Mouse (Mus musculus) small intestine, adult 2 months (tissue): ENCODE results near the gene Setd3. TPM values are rescaled to one million over a fixed set of nuclear protein-coding genes. Genes with fewer than 3 reads are reported as not detected.

Experiments
- H3K27ac ChIP-seq: fragments of 200-500 bp; 2 replicates; pipeline ENCODE4 v1.5.1; 2012; ENCODE audit warnings: low read depth, low read length, control low read depth, inconsistent platforms; ENCODE audit not compliant: insufficient read depth
- H3K27me3 ChIP-seq: fragments of 200-500 bp; 2 replicates; pipeline ENCODE4 v1.6.1; 2012; ENCODE audit warnings: mild to moderate bottlenecking, moderate library complexity, low read length, inconsistent platforms; ENCODE audit not compliant: control insufficient read depth, insufficient read depth
- H3K36me3 ChIP-seq: fragments of 200-500 bp; 2 replicates; pipeline ENCODE4 v1.6.1; 2012; ENCODE audit warnings: mild to moderate bottlenecking, low read length, control low read depth, inconsistent platforms; ENCODE audit not compliant: control insufficient read depth, insufficient read depth
- H3K4me1 ChIP-seq: fragments of 200-500 bp; 2 replicates; pipeline ENCODE4 v1.6.1; 2012; ENCODE audit warnings: low read length, inconsistent platforms, mixed read lengths; ENCODE audit not compliant: control insufficient read depth, insufficient read depth, insufficient read length
- H3K4me3 ChIP-seq: fragments of 200-500 bp; 2 replicates; pipeline ENCODE4 v1.5.1; 2012; ENCODE audit warnings: low read depth, mild to moderate bottlenecking, control low read depth, inconsistent platforms, low read length, moderate library complexity
- CTCF ChIP-seq: fragments of 200-500 bp; IDR thresholded peaks from 2 replicates; pipeline ENCODE4 v1.5.1; 2012; ENCODE audit warnings: low read depth, mild to moderate bottlenecking, control low read depth, inconsistent platforms, low read length, moderate library complexity, mixed read lengths; ENCODE audit not compliant: insufficient replicate concordance, insufficient read length; ENCODE audit errors: extremely low read depth
- POLR2A ChIP-seq: fragments of 200-500 bp; IDR thresholded peaks from 2 replicates; pipeline ENCODE4 v1.6.1; 2012; ENCODE audit warnings: low read depth, mild to moderate bottlenecking, control low read depth, inconsistent platforms, low read length, moderate library complexity
- WGBS: fragments of 180-500 bp; shearing (Covaris S2); methylation state at CpG from one replicate; pipeline ENCODE4 v1.1.7; 2018; 5-methylcytosine and 5-hydroxymethylcytosine counted together
- polyA plus RNA-seq: library from polyadenylated mRNA; depleted of rRNA; stranded (reverse); fragments of >200 nt; gene quantifications from 2 replicates; pipeline ENCODE4 v1.2.3, GENCODE M21; 2012

Setd3 gene
- polyA plus RNA-seq, 1 experiment = 8.9 TPM

DNA sequence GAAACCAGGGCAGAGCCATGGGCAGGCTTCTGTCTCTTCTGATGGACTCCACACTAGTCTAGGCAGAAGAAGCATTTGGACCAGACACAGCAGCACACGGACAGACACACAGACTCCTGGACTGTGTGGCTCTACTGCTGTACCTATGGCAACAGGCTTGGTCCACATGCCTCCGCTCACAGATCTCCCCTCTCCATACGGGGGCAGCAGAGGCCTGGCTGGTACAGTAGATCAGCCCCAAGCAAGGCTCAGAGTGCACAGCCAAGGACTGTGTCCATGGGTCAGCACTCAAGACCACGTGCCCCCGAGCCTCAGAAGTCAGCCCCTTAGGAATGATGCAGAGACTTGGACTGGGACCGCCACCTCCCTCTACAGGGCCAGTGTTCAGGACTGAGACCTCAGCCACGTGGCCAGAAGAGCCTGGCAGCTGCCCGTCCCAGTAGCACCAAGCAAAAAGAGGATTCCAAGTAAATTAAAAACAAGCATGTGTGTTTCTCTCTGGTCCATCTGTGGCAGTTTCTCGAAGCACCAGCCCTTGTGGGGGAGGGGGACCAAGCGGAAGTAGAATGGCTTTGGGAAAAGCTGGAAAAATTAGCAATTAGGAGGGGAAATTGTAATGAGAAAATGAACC is 100.9 kb downstream of the Setd3 start:
- WGBS = 69% methylated on average over 10 of the region's 10 CpGs

DNA sequence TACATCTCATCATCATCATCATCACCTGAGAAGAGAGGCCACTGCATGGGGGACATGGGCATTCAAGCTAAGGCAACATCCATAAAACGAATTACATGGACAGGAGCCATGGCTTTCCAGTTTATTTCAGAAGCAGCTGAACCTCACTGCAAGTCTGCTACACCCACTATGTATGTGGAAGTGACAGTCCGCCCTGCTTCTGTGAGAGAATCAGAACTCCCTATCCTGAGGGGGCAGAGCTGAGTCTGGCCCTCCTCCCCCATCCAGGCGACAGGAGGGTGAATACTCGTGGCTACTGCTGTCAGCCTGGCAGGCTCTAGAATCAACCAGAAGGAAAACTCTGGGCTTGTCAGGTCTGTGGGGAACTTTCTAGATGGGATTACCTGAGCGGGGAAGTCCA is 106.2 kb downstream of the Setd3 start:
- Histone ChIP-seq H3K27ac (no peak overlapping the region), H3K27me3 (no peaks in the 10 kb centered on the region), H3K4me3 (no peak overlapping the region), H3K36me3 (no peaks in the 10 kb centered on the region), H3K4me1 (no peaks in the 10 kb centered on the region)
- TF ChIP-seq POLR2A (no peak), CTCF (no peak)
- 80% methylated on average over 5 of the region's 5 CpGs for WGBS

More for the DNA sequence above, 100.9 kb downstream of the Setd3 start:
- H3K27ac ChIP-seq = no peak overlapping the region
- TF ChIP-seq CTCF (no peak), POLR2A (no peak)
- no peak overlapping the region for H3K4me3 ChIP-seq
- H3K4me1 ChIP-seq = no peaks in the 10 kb centered on the region
- no peaks in the 10 kb centered on the region for H3K27me3 ChIP-seq
- H3K36me3 ChIP-seq = no peaks in the 10 kb centered on the region

- no peaks in the 10 kb centered on the region for H3K27me3 ChIP-seq
- no peak for TF ChIP-seq CTCF
- no peak for TF ChIP-seq POLR2A
- H3K36me3 ChIP-seq = no peaks in the 10 kb centered on the region
- no peak overlapping the region for H3K27ac ChIP-seq
- H3K4me3 ChIP-seq = no peak overlapping the region
- H3K4me1 ChIP-seq = no peaks in the 10 kb centered on the region
- WGBS = 74% methylated on average over 21 of the region's 21 CpGs
These were observed 108.1 kb downstream of the Setd3 start for GRCm38 (mm10) chr12:108070685-108071662.

GRCm38 (mm10) chr12:108069504-108069903 is 109.6 kb downstream of the Setd3 start:
- no peak overlapping the region for H3K4me3 ChIP-seq
- 77% methylated on average over 6 of the region's 6 CpGs for WGBS
- H3K4me1 ChIP-seq = no peaks in the 10 kb centered on the region
- H3K36me3 ChIP-seq = no peaks in the 10 kb centered on the region
- no peak overlapping the region for H3K27ac ChIP-seq
- TF ChIP-seq CTCF = no peak
- TF ChIP-seq POLR2A = no peak
- no peaks in the 10 kb centered on the region for H3K27me3 ChIP-seq

DNA sequence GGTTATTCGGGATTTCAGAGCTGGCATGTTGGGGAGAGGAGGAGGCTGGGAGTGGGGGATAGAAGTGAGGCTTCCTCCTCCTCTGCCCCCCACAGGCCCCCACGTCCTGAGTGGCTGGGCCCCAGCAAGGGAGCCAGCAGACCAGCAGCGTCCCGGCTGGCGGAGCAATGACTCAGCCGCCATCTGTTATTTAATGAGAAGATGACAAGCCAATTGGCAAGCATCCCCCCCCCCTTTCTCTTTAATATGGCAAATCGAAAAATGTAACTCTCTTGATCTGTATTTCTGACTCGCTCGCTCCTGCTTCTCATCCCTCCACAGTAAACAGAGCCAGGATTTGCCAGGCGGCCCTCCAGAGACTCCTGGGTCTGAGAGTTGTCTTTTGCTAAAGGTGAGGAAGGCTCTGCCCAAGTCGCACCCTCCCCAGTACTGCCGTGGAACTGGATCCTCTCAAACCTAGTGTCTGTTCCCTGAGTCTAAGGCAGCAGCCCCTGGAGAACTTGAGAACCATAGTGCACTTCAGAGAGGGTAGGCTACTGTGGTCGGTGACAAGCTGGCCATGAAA is 111.2 kb downstream of the Setd3 start:
- Histone ChIP-seq H3K27me3 (no peaks in the 10 kb centered on the region), H3K4me1 (no peaks in the 10 kb centered on the region), H3K4me3 (no peak overlapping the region), H3K27ac (no peak overlapping the region), H3K36me3 (no peaks in the 10 kb centered on the region)
- 77% methylated on average over 13 of the region's 13 CpGs for WGBS
- TF ChIP-seq POLR2A (no peak), CTCF (no peak)

GRCm38 (mm10) chr12:108067231-108067630 is 111.9 kb downstream of the Setd3 start:
- TF ChIP-seq CTCF (no peak), POLR2A (no peak)
- no peak overlapping the region for H3K27ac ChIP-seq
- no peaks in the 10 kb centered on the region for H3K27me3 ChIP-seq
- no peaks in the 10 kb centered on the region for H3K36me3 ChIP-seq
- H3K4me1 ChIP-seq = peaks cover 3% of the 10 kb centered on the region; the same call in 1 of the 2 replicates
- no peak overlapping the region for H3K4me3 ChIP-seq
- WGBS = 87% methylated on average over 3 of the region's 3 CpGs
